Mouse (Mus musculus) adrenal gland, adult 2 months (tissue): ENCODE results near the gene Gas2l2. TPM values are rescaled to one million over a fixed set of nuclear protein-coding genes. Genes with fewer than 3 reads are reported as not detected.

ENCODE experiments used
- DNase-seq: peaks from one replicate; pipeline ENCODE4 v3.0.0; 2021
- long read RNA-seq: library from polyadenylated mRNA; stranded (forward); transcript quantifications from one replicate; pipeline ENCODE4 v2.0.0, GENCODE M21; 2021
- polyA plus RNA-seq: library from polyadenylated mRNA; depleted of rRNA; stranded (reverse); fragments of >200 nt; gene quantifications from 2 replicates; pipeline ENCODE4 v1.2.3, GENCODE M21; 2012; rRNA removed
- total RNA-seq, 2 experiments: library from RNA; stranded (reverse); gene quantifications; 2 replicates each; pipeline ENCODE4 v1.2.3; 2021

The Gas2l2 gene
- total RNA-seq, result not detected
- polyA plus RNA-seq, result not detected in 2 replicates
- long read RNA-seq, result 0 reads

DNA sequence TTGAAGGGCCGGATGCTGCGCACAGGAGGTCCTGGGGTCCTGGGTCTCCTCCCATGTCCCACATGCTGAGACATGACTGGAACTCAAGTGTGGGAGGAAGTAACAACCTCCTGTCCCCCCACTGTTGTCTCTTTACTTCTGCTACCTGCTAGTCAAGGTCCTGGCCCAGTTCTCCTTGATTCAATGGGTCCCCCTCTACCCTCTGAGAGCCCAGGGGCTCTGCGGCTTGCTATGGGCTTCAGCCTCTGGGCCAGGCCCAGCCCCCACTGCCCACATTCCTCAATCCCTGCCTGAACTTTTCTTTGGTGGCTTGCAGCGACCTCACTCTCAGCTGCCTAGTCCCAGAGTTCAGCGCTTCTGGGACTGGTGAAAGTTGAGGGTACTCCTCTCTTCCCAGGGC, at the start of gene Gas2l2:
Gene Gas2l2 (minus strand): TSS at position 101 of the 400 bp plus-strand sequence.
- DNase-seq, result no peak

DNA sequence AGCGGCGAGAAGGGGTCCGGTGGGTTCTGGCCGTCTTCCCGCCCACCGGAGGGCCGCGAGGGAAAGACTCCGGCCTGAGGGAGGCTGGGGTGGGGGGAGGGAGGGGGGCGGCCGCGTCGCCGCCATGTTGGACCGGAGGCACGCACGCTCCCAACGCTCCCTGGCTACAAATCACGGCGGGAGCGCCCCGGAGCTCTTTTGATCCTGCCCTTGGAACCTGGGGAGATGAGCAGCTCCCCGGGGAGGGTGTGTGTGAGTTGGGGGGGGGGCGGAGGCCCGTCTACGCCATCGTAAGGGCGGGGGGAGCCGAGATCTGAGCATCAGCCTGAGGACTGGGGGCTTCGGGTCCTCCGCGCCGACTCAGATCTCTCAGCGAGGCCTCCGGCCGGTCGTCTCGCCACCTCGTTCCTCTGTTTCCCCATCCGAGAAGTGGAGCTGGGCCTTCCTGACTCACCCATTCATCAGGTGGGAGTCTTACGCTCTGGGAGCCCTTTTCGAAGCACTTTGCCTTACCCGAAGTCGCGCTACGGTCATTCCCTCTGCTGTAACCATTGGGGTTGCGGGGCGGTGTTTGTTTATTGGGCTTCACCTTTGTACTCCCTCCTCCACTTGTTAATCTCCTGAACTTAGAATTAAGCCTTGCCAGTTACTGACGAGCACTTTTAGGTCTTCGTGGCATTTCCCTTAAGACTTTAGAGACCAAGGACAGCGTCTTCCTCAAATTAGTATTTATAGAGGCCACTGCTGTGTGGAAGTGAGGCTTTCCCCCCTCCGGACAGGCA, 44.2 kb upstream of the Gas2l2 start:
- no peak for DNase-seq

DNA sequence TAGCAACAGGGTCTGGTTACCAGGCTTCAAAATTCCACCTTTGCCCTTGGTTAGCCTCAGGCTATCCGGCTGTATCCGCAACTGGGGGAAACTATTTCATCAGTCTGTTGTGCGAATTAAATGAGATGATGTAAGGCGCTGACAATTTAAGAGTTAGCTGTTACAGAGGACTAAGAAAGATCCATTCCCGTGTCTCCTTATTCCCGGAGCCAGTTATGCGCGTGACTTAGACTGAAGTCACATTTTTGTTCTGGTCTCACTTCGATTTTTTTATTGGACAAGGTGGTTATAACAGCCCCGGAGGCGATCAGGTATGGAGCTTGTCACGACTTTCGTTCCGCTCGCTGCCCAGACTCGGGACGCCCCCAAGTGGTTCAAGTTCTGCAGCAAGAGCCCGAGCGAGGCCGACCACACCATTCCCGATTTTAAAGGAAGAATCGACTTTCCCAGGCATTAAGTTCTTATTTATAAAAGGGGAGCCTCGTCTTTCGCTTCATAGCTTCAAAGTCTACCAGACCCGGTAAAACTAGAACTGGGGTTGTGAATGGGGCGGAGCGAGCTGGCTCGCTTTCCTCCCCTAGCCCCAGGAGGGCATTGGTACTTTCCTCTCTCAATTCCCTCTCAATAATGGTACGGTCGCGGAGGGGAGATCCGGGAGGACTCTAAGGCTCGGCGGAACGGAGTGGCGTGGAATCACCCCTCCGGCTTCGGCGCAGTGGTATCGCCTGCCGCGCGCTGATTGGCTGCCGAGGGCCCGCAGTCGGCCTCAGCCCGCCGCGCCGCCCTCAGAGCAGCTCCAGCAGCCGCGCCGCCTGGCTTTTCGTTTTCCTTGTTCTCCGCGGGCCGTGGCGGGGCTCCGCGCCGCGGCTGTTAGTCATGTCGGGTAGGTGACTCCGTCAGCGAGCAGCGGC, 43.3 kb upstream of the Gas2l2 start, which contains the start of gene Taf15:
Gene Taf15 (plus strand): TSS at position 763 of the 911 bp plus-strand sequence.
- peak; percentile 100 for DNase-seq

DNA sequence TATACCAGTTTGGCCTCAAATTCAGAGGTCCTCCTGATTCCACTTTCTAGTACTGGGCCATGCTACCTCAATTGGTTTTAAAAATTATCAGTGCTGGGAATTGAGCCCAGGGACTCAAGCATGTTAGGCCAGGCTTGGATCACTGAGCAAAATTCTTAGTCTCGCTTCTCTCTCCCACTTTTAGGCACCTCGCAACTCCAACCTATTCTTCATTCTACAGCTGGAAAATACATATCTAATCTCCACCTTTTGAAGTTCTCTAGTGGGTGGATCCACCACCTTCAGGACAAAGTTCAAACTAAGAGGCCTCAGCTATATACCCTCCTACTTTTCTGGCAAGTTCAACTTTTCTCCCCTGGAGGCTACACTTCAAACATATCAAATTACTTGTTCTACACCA, 42.5 kb upstream of the Gas2l2 start:
- no peak for DNase-seq

DNA sequence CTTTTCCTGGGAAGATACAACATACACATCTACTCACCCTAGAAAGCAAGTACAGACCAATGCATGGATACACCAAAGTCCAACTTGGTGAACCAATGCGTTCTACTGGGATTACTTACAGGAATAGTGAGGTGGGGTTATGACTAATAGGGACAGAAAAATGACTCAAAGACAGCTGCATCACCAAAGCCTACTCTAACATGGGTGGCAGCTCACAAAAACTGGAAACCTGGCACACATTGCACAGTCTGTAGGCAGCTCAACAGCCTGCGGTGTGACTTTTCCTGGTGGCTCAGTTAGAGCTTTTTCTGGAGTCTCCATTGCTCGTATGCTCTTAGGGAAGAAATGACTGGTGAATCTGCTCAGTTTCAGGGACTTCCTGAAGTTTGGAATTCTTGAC, 39.5 kb upstream of the Gas2l2 start:
- DNase-seq, result no peak

DNA sequence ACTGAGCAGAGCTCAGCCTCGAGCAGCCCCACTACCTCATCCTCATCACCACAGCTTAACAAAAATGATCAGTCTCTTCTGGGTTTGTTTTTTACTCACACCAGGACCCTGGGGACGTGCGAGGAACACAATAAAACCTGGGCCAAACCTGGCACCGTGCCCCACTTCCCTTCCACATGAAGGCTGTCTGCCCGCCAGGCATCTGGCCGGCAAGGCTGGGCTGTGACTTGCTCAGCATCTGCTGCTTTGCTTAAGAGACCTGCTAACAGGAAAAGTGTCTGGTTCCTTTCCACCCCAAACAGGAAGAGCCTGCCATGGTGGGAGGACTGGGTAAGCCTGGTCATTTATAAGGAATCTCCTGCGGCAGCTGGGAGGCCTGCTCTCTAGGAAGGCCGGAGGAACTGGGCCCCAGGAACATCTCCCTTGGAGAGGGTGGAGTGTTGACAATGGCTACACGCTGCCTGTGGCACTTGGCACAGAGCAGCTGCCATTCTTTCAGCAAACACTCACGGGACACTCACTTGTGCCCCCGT, 37.9 kb upstream of the Gas2l2 start:
- peak; percentile 70 for DNase-seq

DNA sequence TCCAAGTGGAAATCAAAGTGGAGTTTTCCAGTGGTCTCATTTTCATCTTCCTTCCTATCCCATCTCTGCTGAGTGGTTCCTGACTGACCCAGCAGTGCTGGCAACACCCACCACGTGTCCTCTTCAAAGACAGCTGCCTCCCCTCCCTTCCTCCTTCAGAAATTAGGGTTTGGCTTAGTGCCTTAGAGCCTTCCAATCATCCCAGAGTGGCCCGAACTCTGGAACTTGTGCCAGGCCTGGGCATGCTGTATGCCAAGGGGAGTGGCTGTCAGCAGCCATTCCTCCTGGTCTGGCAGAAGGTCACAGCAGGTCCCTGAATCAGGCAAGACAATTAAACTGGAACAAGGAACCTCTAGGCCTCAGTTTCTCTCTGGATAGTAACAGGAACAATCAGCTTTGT, 36.7 kb upstream of the Gas2l2 start:
- DNase-seq, result peak; percentile 84

DNA sequence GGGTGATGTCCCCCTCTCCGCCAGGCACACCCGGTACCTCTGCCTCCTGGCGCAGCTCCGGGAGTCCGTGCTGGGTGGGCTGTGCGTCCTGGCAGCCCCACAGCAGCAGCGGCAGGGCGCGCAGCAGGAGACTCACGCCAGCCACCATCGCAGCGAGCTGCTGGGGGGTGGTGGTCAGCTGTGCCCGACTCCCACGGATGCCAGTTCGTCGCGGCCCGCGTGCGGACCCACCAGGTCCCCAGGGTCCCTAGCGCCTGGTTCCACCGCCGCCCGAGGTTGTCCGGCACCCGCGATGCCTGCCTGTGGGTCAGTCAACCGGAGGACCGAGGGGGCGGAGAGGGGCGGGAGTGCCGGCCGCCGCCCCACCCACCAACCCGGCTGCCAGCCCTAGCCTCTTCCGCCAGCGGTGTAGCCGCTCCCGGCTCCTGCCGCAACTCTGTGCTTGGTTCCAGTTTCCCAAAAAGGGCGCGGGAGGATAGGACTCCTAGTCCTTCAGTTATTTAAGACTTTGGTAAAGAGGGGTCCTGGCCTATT, 33.5 kb upstream of the Gas2l2 start, which contains the start of gene Mmp28:
Gene Mmp28 (minus strand): TSS at position 361 of the 534 bp plus-strand sequence.
- DNase-seq, result peak; percentile 89

DNA sequence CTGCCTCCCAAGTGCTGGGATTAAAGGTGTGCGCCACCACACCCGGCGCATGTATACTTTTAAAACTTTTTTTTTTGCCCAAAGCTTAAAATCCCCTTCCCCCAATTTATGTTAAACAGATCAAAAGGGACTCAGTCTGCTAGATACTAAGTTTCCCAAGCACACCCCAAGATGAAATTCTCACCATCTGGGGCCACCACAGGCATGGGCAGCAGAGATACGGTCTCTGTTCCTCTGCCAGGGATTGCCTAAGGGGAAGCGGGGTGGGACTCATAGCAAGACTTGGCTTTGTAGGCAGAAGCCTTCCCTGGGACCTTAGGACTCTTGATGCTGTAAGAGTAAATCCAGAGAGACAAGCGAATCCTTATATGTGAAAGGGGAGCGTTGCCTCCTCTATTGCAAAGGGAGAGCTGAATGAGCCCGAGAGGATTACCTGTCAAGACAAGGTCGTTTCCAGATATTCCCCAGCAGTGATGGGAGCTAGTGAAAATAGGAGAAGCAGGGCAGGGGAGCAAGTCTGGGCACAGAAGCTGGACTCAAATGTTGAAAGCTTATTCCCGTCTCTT, 32.3 kb upstream of the Gas2l2 start:
- DNase-seq, result no peak

DNA sequence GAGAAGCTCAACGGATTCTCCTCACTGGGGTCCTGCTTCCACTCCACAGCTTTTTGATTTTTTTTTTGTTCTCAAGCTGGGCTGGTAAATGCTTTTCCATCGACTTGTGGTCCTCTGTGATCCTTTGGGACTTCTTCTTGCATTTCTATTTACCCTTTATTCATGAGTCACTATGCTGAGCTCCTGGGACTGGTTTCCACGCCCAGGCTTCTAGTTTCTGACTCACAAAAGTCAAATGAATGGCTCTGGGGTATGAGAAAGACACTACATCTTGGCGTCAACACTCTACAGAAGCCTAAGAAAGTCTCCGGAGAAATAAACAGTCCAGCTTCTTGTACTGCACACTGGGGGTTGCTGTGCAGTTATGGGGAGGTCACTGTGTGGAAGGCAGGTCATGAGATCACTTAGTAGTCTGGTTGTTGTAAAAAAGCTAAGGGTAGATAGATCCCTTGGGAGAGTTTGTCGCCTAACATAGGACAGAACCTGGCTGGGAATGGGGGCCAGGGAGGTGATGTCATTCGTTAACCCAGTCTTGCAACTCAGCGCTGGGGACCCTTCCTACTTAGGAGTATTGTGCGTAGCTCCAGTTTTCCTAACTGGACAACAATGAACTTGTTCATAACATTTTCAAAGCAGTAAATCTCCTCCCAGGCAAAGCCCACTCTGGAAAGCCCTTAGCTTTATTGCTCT, 28.8 kb upstream of the Gas2l2 start:
- peak; percentile 58 for DNase-seq

DNA sequence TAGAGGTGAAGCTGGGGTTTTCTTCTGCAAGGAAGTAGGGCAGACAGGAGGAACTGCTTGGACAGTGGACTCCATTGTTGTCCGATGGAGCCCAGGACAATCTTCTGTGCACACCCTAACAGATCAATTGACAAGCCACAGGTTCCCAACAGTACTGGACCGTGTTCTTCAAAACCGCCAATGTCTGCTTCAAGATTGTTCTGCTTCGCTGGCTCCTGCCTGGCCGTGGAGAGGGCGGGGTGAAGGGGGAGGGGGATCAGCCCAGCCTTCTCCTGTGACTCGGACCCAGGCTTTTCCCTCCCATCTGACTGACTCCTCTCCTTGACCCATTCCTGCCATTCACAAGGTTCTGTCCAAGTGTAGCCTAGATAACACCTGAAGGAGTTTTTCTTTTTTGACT, 28.0 kb upstream of the Gas2l2 start:
- DNase-seq, result no peak

DNA sequence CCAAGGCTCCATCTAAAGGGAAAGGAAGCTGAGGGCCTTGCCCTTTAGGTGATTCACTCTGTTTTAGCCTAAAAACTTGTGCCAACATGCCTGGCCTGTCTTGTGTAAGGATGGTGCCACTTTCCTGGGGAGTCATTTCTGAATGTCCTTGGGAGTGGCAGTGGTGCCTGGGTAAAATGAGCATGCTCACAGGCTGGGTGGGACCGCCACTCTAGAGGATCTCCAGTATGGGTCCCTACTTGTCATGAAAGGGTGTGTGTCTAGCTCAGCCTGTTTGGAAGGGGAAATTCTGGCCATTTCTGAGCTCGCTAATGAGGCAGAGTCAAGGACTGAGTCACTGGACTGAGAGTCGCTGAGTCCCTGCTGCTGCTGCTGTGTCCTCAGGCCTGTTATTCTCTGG, 26.4 kb upstream of the Gas2l2 start:
- DNase-seq, result peak; percentile 85

DNA sequence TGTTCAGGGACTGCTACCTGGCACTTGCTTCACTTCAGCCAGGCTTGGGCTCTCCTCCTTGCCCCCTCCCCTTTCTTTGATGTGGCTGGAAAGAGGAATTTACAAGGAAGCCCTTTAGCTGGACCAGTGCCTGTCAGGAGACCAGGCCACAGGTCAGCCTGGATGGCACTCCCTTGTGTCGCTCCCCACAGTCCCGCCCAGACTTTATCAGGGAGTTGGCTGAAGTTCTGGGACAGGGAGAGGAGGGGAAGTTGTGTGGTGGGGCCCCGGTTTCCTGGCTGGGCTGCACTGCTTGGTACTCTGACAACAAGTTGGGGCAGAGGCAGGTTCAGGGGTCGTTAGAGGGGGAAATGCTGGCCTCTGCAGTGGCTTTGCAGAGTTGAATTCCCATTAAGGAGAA, 25.3 kb upstream of the Gas2l2 start:
- DNase-seq, result peak; percentile 54

DNA sequence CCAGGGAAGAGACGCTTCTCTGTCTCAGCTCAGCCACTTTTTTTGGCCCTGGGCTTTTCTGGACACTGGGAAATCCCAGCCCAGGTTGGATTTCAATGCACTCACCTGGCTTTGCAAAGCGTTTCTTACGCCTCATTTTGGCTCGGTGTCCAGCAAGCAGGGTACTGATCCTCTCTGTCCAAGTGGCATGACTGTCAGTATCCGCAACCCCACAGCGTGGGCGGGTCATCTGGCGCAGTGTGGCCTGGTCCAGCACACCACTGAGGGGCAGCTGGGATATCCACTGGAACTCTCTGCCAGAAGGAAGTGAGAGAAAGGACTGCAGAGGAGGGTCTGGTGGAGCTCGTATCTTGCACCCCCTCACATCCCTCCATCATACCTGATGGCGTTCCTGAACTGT, 22.0 kb upstream of the Gas2l2 start:
- no peak for DNase-seq

DNA sequence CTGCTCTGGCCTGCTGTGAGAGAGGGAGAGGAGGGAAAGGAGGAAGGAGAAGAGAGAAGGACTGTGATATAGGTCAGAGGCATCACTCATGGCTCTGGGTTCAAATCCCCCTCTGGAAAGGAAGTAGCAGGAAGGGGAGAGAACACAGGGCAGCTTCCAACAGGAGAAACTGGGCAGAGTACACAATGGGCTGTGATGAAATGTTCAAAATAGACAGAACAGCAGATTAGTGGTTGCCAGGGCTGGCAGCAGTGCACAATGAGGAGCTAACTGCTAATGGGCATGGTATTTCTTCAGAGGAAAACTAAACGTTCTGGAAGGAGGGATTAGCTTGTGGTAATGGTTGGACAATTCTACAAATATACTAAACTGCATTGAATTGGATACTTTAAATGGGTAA, 21.3 kb upstream of the Gas2l2 start:
- no peak for DNase-seq

DNA sequence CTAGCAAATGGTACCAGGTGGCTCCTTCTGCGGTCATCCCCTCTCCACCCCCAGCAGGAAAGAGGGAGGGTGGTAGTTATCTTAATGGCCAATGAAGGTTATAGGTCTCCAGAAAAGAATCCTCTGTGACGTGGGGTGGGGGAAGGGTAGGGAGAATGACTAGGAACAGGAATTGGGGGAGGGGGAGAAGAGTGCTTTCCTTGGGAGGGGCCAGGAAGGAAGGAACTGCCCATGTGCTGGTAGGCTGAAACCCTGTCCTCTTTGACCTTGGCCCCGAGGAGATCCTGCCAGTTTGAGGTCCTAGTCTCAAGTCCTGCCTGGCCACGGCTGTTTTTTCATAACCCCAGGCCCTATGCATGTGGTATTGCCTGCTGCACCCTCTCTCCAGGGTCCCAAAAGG, 20.0 kb upstream of the Gas2l2 start:
- no peak for DNase-seq

DNA sequence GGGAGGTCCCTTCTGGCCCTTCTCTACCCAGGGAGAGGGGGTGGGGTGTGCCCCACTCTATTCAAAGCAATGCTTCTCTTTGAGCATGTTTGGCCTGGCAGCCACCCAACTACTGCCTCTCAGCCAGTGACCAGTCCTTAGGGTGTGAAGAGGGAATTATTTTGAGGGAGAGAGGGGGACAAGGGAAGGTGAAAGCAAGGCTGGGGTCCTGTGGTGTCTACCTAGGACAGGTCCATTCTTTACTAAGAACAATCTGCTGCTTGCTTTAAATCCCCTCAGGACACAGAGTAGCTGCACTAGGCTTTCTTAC, 19.6 kb upstream of the Gas2l2 start:
- DNase-seq, result peak; percentile 55

DNA sequence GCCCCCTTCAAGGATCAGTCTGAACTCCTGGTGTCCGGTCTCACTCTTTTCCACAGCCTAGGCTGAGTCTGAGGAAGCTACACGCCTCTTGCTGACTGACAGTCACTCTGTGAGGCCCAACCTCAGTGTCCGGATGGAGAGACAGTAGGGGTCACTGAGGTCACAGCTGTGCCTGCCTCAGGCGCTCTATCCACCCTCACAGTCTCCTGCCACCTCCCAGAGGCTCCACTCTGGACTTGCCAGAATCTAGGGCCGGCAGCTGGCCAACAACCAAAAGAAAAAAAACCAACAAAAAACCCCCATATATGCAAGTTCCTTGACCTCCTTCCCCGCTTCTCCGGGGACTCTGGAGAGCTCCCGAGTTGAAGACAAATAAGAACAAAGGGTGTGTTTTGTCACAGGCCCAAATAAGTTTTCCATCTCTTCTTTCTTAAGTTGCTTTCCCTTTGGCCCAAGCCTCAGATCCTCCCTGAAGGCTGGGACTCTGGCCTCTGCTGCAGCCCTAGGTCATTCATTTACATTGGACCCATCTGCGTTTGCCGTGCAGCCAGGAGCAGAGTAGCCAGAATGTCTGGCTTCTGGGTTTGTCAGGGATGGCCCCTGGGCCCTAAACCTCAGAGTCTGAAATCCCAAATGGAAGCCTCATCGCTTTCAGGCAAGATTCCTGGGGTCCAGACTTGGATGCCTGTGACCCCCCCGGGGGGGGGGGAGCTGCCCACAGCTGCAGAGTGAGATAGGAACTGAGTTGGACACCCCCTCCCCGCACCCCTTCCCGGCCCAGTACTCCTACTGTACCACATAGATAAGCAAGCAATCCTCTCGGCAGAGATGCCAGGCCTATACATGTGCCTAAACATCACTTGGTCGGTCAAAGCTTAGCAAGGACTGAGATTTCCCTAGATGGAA, 19.0 kb upstream of the Gas2l2 start:
- peak; percentile 38 for DNase-seq

DNA sequence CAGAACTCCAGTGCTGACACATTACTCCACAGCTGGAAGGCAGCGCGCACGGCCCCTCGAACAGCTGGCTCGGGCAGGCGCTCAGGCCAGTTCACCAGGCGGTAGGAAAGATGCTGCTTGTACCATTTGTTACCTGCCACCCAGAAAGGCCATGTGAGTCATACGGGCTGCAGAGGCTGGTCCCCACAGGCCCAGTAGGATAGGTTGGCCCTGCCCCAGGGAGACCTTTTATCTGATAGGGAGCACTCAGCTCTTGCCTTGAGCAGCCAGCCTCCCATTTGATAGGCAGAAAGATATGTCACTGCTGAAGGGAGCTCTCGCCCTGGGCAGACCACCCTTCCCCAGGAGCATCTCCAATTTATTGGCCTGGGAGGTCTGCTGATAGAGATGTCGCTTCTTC, 18.4 kb upstream of the Gas2l2 start:
- DNase-seq, result peak; percentile 52

DNA sequence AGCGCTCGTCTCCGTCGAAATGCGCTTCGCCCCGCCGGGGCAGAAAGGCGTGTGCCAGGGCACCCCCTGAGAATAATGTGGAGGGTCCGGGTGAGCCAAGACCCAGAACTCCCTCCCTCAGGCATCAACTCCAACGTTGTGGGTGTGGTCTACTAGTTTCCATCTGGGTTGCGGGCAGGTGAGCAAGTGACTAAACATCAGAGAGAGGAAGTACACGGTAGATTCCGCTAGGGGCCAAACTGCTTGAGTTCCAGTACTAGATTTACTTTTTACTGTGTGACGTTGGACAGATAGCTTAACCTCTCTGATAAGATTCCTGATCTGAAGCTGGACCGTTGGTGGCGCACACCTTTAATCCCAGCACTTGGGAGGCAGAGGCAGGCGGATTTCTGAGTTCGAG, 15.7 kb upstream of the Gas2l2 start:
- no peak for DNase-seq

DNA sequence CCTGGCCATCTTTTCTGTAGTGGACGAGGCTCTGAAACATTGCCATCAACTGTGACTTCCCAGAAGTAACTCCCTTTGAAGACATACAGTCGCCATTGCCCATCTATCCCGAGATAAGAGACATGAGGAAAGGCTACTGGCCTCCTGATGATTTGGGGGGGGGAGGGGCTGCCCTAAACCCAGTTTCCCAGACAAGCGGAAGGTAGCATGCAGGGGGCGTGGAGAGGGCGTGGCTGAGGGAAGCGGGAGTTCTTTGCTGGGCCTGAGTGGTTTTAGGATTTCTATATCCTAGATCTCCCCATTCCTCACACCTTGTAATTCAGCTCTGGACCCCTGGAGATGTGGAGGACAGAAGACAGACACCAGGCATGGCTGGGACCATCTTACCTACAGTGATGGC, 14.6 kb upstream of the Gas2l2 start:
- no peak for DNase-seq
